Mouse (Mus musculus): ENCODE data around the gene Nkx2-5. TPM values are rescaled to one million over a fixed set of nuclear protein-coding genes. Genes with fewer than 3 reads are reported as not detected.

Gene Nkx2-5
- polyA plus RNA-seq, 1 experiment from 2014 or later, result 1.8 TPM

GRCm38 (mm10) chr17:26864343-26864742 lies 19.5 kb upstream of the Nkx2-5 start:
- no peak for ATAC-seq (replicated peaks; ENCODE audit: insufficient number of reproducible peaks, low FRiP score, low TSS enrichment, low read depth)

GRCm38 (mm10) chr17:26861793-26862192 lies 17.0 kb upstream of the Nkx2-5 start:
- peaks cover 11% of the 10 kb centered on the region for H3K27me3 ChIP-seq (ENCODE audit: control insufficient read depth, insufficient read depth, low read length)

More at GRCm38 (mm10) chr17:26864343-26864742, 19.5 kb upstream of the Nkx2-5 start:
- no peak overlapping the region for H3K27ac ChIP-seq (replicated peaks; ENCODE audit: low read depth, low read length)
- H3K9ac ChIP-seq (replicated peaks; ENCODE audit: low read length), result no peak overlapping the region
- DNase-seq (ENCODE audit: low spot score), result no peak
- H3K9me3 ChIP-seq (replicated peaks; ENCODE audit: control insufficient read depth, low read length), result no peaks in the 10 kb centered on the region
- no peaks in the 10 kb centered on the region for H3K27me3 ChIP-seq (ENCODE audit: control insufficient read depth, insufficient read depth, low read length)
- no peak overlapping the region for H3K4me3 ChIP-seq (ENCODE audit: low read depth, low read length)
- H3K4me2 ChIP-seq (ENCODE audit: low read depth, low read length), result no peak overlapping the region
- H3K4me1 ChIP-seq (ENCODE audit: control insufficient read depth, insufficient read depth, low read length), result no peaks in the 10 kb centered on the region
- 68% methylated on average over 5 of the region's 5 CpGs for WGBS
- H3K36me3 ChIP-seq (replicated peaks; ENCODE audit: control insufficient read depth, insufficient read depth, low read depth, low read length), result no peaks in the 10 kb centered on the region

GRCm38 (mm10) chr17:26861383-26861782 lies 16.6 kb upstream of the Nkx2-5 start:
- no peaks in the 10 kb centered on the region for H3K36me3 ChIP-seq (replicated peaks; ENCODE audit: control insufficient read depth, insufficient read depth, low read depth, low read length)
- H3K9me3 ChIP-seq (replicated peaks; ENCODE audit: control insufficient read depth, low read length), result no peaks in the 10 kb centered on the region
- H3K27me3 ChIP-seq (ENCODE audit: control insufficient read depth, insufficient read depth, low read length), result peaks cover 15% of the 10 kb centered on the region
- no peak overlapping the region for H3K27ac ChIP-seq (replicated peaks; ENCODE audit: low read depth, low read length)
- no peaks in the 10 kb centered on the region for H3K4me1 ChIP-seq (ENCODE audit: control insufficient read depth, insufficient read depth, low read length)
- ATAC-seq (replicated peaks; ENCODE audit: insufficient number of reproducible peaks, low FRiP score, low TSS enrichment, low read depth), result no peak
- WGBS, result 24% methylated on average over 6 of the region's 6 CpGs
- DNase-seq (ENCODE audit: low spot score), result no peak
- no peak overlapping the region for H3K9ac ChIP-seq (replicated peaks; ENCODE audit: low read length)
- H3K4me2 ChIP-seq (ENCODE audit: low read depth, low read length), result no peak overlapping the region
- H3K4me3 ChIP-seq (ENCODE audit: low read depth, low read length), result no peak overlapping the region

More at GRCm38 (mm10) chr17:26861793-26862192, 17.0 kb upstream of the Nkx2-5 start:
- no peak for DNase-seq (ENCODE audit: low spot score)
- Histone ChIP-seq H3K9me3 (replicated peaks; ENCODE audit: control insufficient read depth, low read length) (no peaks in the 10 kb centered on the region), H3K9ac (replicated peaks; ENCODE audit: low read length) (no peak overlapping the region), H3K4me2 (ENCODE audit: low read depth, low read length) (no peak overlapping the region), H3K36me3 (replicated peaks; ENCODE audit: control insufficient read depth, insufficient read depth, low read depth, low read length) (no peaks in the 10 kb centered on the region), H3K4me3 (ENCODE audit: low read depth, low read length) (no peak overlapping the region), H3K4me1 (ENCODE audit: control insufficient read depth, insufficient read depth, low read length) (no peaks in the 10 kb centered on the region), H3K27ac (replicated peaks; ENCODE audit: low read depth, low read length) (no peak overlapping the region)
- no peak for ATAC-seq (replicated peaks; ENCODE audit: insufficient number of reproducible peaks, low FRiP score, low TSS enrichment, low read depth)
- 62% methylated on average over 4 of the region's 4 CpGs for WGBS

GRCm38 (mm10) chr17:26860906-26861305 lies 16.1 kb upstream of the Nkx2-5 start:
- ATAC-seq (replicated peaks; ENCODE audit: insufficient number of reproducible peaks, low FRiP score, low TSS enrichment, low read depth), result no peak
- H3K4me1 ChIP-seq (ENCODE audit: control insufficient read depth, insufficient read depth, low read length), result no peaks in the 10 kb centered on the region
- H3K27ac ChIP-seq (replicated peaks; ENCODE audit: low read depth, low read length), result no peak overlapping the region
- WGBS, result 40% methylated on average over 4 of the region's 4 CpGs
- H3K36me3 ChIP-seq (replicated peaks; ENCODE audit: control insufficient read depth, insufficient read depth, low read depth, low read length), result no peaks in the 10 kb centered on the region
- no peak overlapping the region for H3K4me3 ChIP-seq (ENCODE audit: low read depth, low read length)
- DNase-seq (ENCODE audit: low spot score), result no peak
- H3K4me2 ChIP-seq (ENCODE audit: low read depth, low read length), result no peak overlapping the region
- peaks cover 20% of the 10 kb centered on the region for H3K27me3 ChIP-seq (ENCODE audit: control insufficient read depth, insufficient read depth, low read length)
- no peaks in the 10 kb centered on the region for H3K9me3 ChIP-seq (replicated peaks; ENCODE audit: control insufficient read depth, low read length)
- H3K9ac ChIP-seq (replicated peaks; ENCODE audit: low read length), result no peak overlapping the region

GRCm38 (mm10) chr17:26852262-26852661 lies 7.5 kb upstream of the Nkx2-5 start:
- Histone ChIP-seq H3K4me1 (ENCODE audit: control insufficient read depth, insufficient read depth, low read length) (no peaks in the 10 kb centered on the region), H3K4me3 (ENCODE audit: low read depth, low read length) (no peak overlapping the region), H3K9ac (replicated peaks; ENCODE audit: low read length) (no peak overlapping the region), H3K27ac (replicated peaks; ENCODE audit: low read depth, low read length) (no peak overlapping the region), H3K36me3 (replicated peaks; ENCODE audit: control insufficient read depth, insufficient read depth, low read depth, low read length) (no peaks in the 10 kb centered on the region), H3K9me3 (replicated peaks; ENCODE audit: control insufficient read depth, low read length) (no peaks in the 10 kb centered on the region), H3K4me2 (ENCODE audit: low read depth, low read length) (no peak overlapping the region), H3K27me3 (ENCODE audit: control insufficient read depth, insufficient read depth, low read length) (peaks cover 63% of the 10 kb centered on the region)
- no peak for DNase-seq (ENCODE audit: low spot score)
- WGBS, result 3% methylated on average over 4 of the region's 4 CpGs
- no peak for ATAC-seq (replicated peaks; ENCODE audit: insufficient number of reproducible peaks, low FRiP score, low TSS enrichment, low read depth)

- Histone ChIP-seq H3K4me2 (ENCODE audit: low read depth, low read length) (no peak overlapping the region), H3K9me3 (replicated peaks; ENCODE audit: control insufficient read depth, low read length) (no peaks in the 10 kb centered on the region), H3K27me3 (ENCODE audit: control insufficient read depth, insufficient read depth, low read length) (peaks cover 60% of the 10 kb centered on the region), H3K4me3 (ENCODE audit: low read depth, low read length) (no peak overlapping the region), H3K36me3 (replicated peaks; ENCODE audit: control insufficient read depth, insufficient read depth, low read depth, low read length) (no peaks in the 10 kb centered on the region), H3K9ac (replicated peaks; ENCODE audit: low read length) (no peak overlapping the region), H3K4me1 (ENCODE audit: control insufficient read depth, insufficient read depth, low read length) (no peaks in the 10 kb centered on the region), H3K27ac (replicated peaks; ENCODE audit: low read depth, low read length) (no peak overlapping the region)
- ATAC-seq (replicated peaks; ENCODE audit: insufficient number of reproducible peaks, low FRiP score, low TSS enrichment, low read depth) (no peak), DNase-seq (ENCODE audit: low spot score) (peak; percentile 17)
- WGBS, result under 1% methylated on average over 8 of the region's 8 CpGs
Observed at GRCm38 (mm10) chr17:26851136-26851460, 6.3 kb upstream of the Nkx2-5 start.

GRCm38 (mm10) chr17:26850358-26851135 lies 5.7 kb upstream of the Nkx2-5 start:
- DNase-seq (ENCODE audit: low spot score) (peak; percentile 36), ATAC-seq (replicated peaks; ENCODE audit: insufficient number of reproducible peaks, low FRiP score, low TSS enrichment, low read depth) (no peak)
- H3K27me3 ChIP-seq (ENCODE audit: control insufficient read depth, insufficient read depth, low read length), result peaks cover 59% of the 10 kb centered on the region
- peak overlapping the region; percentile 21 for H3K4me3 ChIP-seq (ENCODE audit: low read depth, low read length)
- no peak overlapping the region for H3K27ac ChIP-seq (replicated peaks; ENCODE audit: low read depth, low read length)
- H3K9ac ChIP-seq (replicated peaks; ENCODE audit: low read length), result no peak overlapping the region
- peak overlapping the region; percentile 16; the same call in 1 of the 2 replicates for H3K4me2 ChIP-seq (ENCODE audit: low read depth, low read length)
- H3K4me1 ChIP-seq (ENCODE audit: control insufficient read depth, insufficient read depth, low read length), result no peaks in the 10 kb centered on the region
- H3K36me3 ChIP-seq (replicated peaks; ENCODE audit: control insufficient read depth, insufficient read depth, low read depth, low read length), result no peaks in the 10 kb centered on the region
- WGBS, result under 1% methylated on average over 48 of the region's 48 CpGs
- H3K9me3 ChIP-seq (replicated peaks; ENCODE audit: control insufficient read depth, low read length), result no peaks in the 10 kb centered on the region

GRCm38 (mm10) chr17:26849746-26850357 lies 5.0 kb upstream of the Nkx2-5 start:
- H3K9me3 ChIP-seq (replicated peaks; ENCODE audit: control insufficient read depth, low read length), result no peaks in the 10 kb centered on the region
- no peaks in the 10 kb centered on the region for H3K36me3 ChIP-seq (replicated peaks; ENCODE audit: control insufficient read depth, insufficient read depth, low read depth, low read length)
- DNase-seq (ENCODE audit: low spot score), result peak; percentile 41
- H3K27me3 ChIP-seq (ENCODE audit: control insufficient read depth, insufficient read depth, low read length), result peaks cover 64% of the 10 kb centered on the region
- peak overlapping the region; percentile 21 for H3K4me3 ChIP-seq (ENCODE audit: low read depth, low read length)
- WGBS, result under 1% methylated on average over 44 of the region's 44 CpGs
- H3K4me1 ChIP-seq (ENCODE audit: control insufficient read depth, insufficient read depth, low read length), result no peaks in the 10 kb centered on the region
- peak overlapping the region; percentile 16; the same call in 1 of the 2 replicates for H3K4me2 ChIP-seq (ENCODE audit: low read depth, low read length)
- no peak overlapping the region for H3K27ac ChIP-seq (replicated peaks; ENCODE audit: low read depth, low read length)
- no peak overlapping the region for H3K9ac ChIP-seq (replicated peaks; ENCODE audit: low read length)
- ATAC-seq (replicated peaks; ENCODE audit: insufficient number of reproducible peaks, low FRiP score, low TSS enrichment, low read depth), result no peak
